Mouse (Mus musculus): ENCODE measurements around the gene Map3k5. TPM values are rescaled to one million over a fixed set of nuclear protein-coding genes. Genes with fewer than 3 reads are reported as not detected.

Map3k5 gene
- total and polyA plus RNA-seq, 3 experiments = 15.8 to 31.0 (median 27.6) TPM

DNA sequence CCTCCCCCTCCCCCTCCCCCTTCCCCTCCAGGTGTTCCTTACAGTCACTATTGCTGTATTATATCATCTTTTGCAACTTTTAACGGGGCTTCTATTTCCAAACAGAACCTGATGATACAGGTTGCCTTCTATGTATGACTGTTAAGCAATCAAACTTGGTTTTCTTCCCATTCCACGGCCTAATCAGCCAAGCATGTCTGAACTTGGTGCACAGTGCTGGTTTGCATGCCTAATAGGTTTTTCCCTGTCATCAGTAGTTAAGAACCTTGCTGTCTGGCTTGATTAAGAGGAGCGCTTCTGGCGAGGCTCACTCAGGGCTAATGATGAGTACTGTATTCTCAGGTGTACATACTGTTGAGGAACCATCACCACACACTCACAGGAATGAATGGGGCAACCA is 239.5 kb downstream of the Map3k5 start:
- Histone ChIP-seq H3K36me3 (replicated peaks in 1 of 2; ENCODE audit: control insufficient read depth in 1 of 2, insufficient read depth in 1 of 2, low read length in 1 of 2) (no peaks in the 10 kb centered on the region), H3K79me2 (replicated peaks; ENCODE audit: control insufficient read depth, extremely low read depth, insufficient read depth, poor library complexity, severe bottlenecking) (no peaks in the 10 kb centered on the region), H3K27ac (ENCODE audit: insufficient read depth, low read depth) (no peak overlapping the region), H3K4me3 (replicated peaks in 1 of 3; ENCODE audit: low read depth in 2 of 3, low read length in 2 of 3, poor library complexity in 1 of 3) (no peak overlapping the region), H3K9me3 (replicated peaks; ENCODE audit: low read length) (no peaks in the 10 kb centered on the region), H3K9ac (ENCODE audit: insufficient read depth, low read depth) (no peak overlapping the region), H3K4me1 (ENCODE audit: control insufficient read depth in 1 of 2, insufficient read depth in 2 of 2) (peaks cover 5 to 16% of the 10 kb centered on the region in 2 experiments), H3K4me2 (ENCODE audit: insufficient read depth, low read depth, poor library complexity, severe bottlenecking) (no peak overlapping the region), H3K27me3 (replicated peaks) (peaks cover 2% of the 10 kb centered on the region)
- no peak for DNase-seq (ENCODE audit: extremely low read depth)
- in situ Hi-C loops (cut with MboI; ENCODE audit: low pct_ligation_motif_present, low pct_unique_long_range_greater_than_20kb, low sequenced_read_pairs) (no loop called here), dilution Hi-C loops (cut with MboI; ENCODE audit: extremely low pct_ligation_motif_present, extremely low pct_unique_long_range_greater_than_20kb, low sequenced_read_pairs) (no loop called here)
- no peak for TF ChIP-seq USF2 (conservative IDR thresholded peaks at IDR 0.05; ENCODE audit: low read depth, low read length)
- no peak for TF ChIP-seq CHD1 (IDR thresholded peaks at IDR 0.05; ENCODE audit: low read depth, low read length)
- TF ChIP-seq SIN3A (IDR thresholded peaks at IDR 0.05; ENCODE audit: low read length) = no peak
- no peak for TF ChIP-seq MAZ (IDR thresholded peaks at IDR 0.05; ENCODE audit: low read depth, low read length)
- TF ChIP-seq ZC3H11A (IDR thresholded peaks at IDR 0.05; ENCODE audit: low read depth, low read length) = no peak
- no peak for TF ChIP-seq NELFE (IDR thresholded peaks at IDR 0.05; ENCODE audit: low read depth, low read length)
- TF ChIP-seq CHD2 (IDR thresholded peaks at IDR 0.05; ENCODE audit: low read length) = no peak

DNA sequence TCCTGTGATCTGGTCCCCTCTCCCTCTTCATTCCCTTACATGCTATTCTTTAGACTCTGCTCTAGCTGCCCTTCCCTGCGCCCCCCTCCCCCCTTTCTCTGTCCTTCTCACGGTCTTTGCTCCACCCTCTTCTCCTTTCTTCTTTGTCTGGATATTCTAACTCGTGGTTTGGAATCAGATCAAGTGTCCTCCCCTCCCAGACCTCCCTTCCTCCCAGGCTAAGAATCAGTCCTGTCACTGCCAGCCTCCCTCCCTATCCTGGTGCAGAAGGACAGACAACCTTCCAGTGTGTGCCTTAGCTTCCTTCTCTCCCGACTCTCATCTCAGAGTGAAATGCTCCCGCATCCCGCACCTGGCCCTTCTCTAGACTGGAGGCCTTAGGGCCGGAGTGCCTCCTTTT is 241.8 kb downstream of the Map3k5 start:
- Histone ChIP-seq H3K4me1 (ENCODE audit: control insufficient read depth in 1 of 2, insufficient read depth in 2 of 2) (peaks cover 2 to 3% of the 10 kb centered on the region in 2 experiments; a peak in 3 of 4 replicates), H3K4me3 (replicated peaks in 1 of 3; ENCODE audit: low read depth in 2 of 3, low read length in 2 of 3, poor library complexity in 1 of 3) (no peak overlapping the region), H3K9me3 (replicated peaks; ENCODE audit: low read length) (no peaks in the 10 kb centered on the region), H3K4me2 (ENCODE audit: insufficient read depth, low read depth, poor library complexity, severe bottlenecking) (no peak overlapping the region), H3K9ac (ENCODE audit: insufficient read depth, low read depth) (no peak overlapping the region), H3K79me2 (replicated peaks; ENCODE audit: control insufficient read depth, extremely low read depth, insufficient read depth, poor library complexity, severe bottlenecking) (no peaks in the 10 kb centered on the region), H3K27ac (ENCODE audit: insufficient read depth, low read depth) (no peak overlapping the region), H3K27me3 (replicated peaks) (peaks cover 2% of the 10 kb centered on the region), H3K36me3 (replicated peaks in 1 of 2; ENCODE audit: control insufficient read depth in 1 of 2, insufficient read depth in 1 of 2, low read length in 1 of 2) (no peaks in the 10 kb centered on the region)
- DNase-seq (ENCODE audit: extremely low read depth) = no peak
- TF ChIP-seq SMC3 (IDR thresholded peaks at IDR 0.05; ENCODE audit: low read depth, low read length) (no peak), TBP (conservative IDR thresholded peaks at IDR 0.05; ENCODE audit: low read depth, low read length) (no peak), IRF4 (IDR thresholded peaks at IDR 0.05; ENCODE audit: low read depth, low read length) (no peak), JUN (IDR thresholded peaks at IDR 0.05; ENCODE audit: insufficient read depth, low read depth, low read length) (no peak), ELF1 (IDR thresholded peaks at IDR 0.05; ENCODE audit: low read depth, low read length) (no peak), POLR2AphosphoS2 (IDR thresholded peaks at IDR 0.05; ENCODE audit: low read depth, low read length) (no peak), MXI1 (IDR thresholded peaks at IDR 0.05; ENCODE audit: low read depth, low read length) (no peak), JUND (conservative IDR thresholded peaks at IDR 0.05; ENCODE audit: low read depth, low read length) (no peak)
- in situ Hi-C loops (cut with MboI; ENCODE audit: low pct_ligation_motif_present, low pct_unique_long_range_greater_than_20kb, low sequenced_read_pairs) = no loop called here
- dilution Hi-C loops (cut with MboI; ENCODE audit: extremely low pct_ligation_motif_present, extremely low pct_unique_long_range_greater_than_20kb, low sequenced_read_pairs) = no loop called here

All from CH12.LX (cell line).